Mouse (Mus musculus) lung, postnatal 0 days (tissue): ENCODE data around the gene Mphosph9.

Experiments used
- CTCF ChIP-seq: IDR thresholded peaks from 2 replicates; pipeline ENCODE4 v1.5.1; 2016; ENCODE audit warnings: antibody characterized with exemption, mild to moderate bottlenecking
- EP300 ChIP-seq: IDR thresholded peaks from 2 replicates; pipeline ENCODE4 v1.6.1; 2016; ENCODE audit warnings: antibody characterized with exemption, mild to moderate bottlenecking, control low read depth

DNA sequence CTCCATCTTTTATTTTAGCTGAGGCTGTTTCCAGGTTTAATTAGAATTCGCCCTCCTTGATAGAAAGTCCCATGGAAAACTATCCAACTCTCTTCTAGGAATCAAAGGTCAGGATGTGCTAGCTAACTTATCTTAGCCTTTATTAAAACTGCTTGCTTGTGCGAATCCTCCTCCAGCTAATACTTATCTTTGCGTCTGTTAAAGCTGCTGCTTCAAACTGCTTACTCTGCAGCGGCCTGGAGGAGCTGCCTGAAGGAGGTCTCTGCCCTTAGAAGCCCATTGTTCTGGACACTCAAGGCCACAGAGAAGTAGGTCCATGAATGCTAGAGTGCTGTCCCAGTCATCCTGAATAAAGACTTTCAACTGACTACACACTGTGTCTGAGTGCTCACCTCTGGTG is 31.3 kb downstream of the Mphosph9 start:
- TF ChIP-seq CTCF: no peak
- no peak for TF ChIP-seq EP300
